Mouse (Mus musculus) spleen, postnatal 10 days (tissue): ENCODE data around the gene Gm11938.

Experiments used
- DNase-seq, 2 experiments: peaks; one replicate each; pipeline ENCODE4 v3.0.0; 2021 to 2022; ENCODE audit warnings: low spot score in 2 of 2

Gm11938 gene

GRCm38 (mm10) chr11:99573164-99573563 is 29.9 kb downstream of the Gm11938 start:
- DNase-seq, result no peak

GRCm38 (mm10) chr11:99566530-99566929 is 36.6 kb downstream of the Gm11938 start, which contains the start of gene Krtap3-1:
TSS of gene Krtap3-1 (minus strand) at chr11:99566630.
- DNase-seq, result no peak

GRCm38 (mm10) chr11:99562580-99562979 is 40.5 kb downstream of the Gm11938 start:
- DNase-seq, result no peak

- DNase-seq, result no peak
Measured at GRCm38 (mm10) chr11:99559366-99559765, 43.7 kb downstream of the Gm11938 start, which contains the start of gene Gm11939. TSS of gene Gm11939 (minus strand) at chr11:99559466.

GRCm38 (mm10) chr11:99557976-99558745 is 44.9 kb downstream of the Gm11938 start:
- no peak for DNase-seq

GRCm38 (mm10) chr11:99556753-99557152 is 46.4 kb downstream of the Gm11938 start, which contains the start of gene Krtap3-2:
TSS of gene Krtap3-2 (minus strand) at chr11:99556853.
- DNase-seq, result no peak

- no peak for DNase-seq
Measured at GRCm38 (mm10) chr11:99556195-99556594, 46.9 kb downstream of the Gm11938 start.
